Mouse (Mus musculus) embryonic facial prominence, embryonic 11.5 days (tissue): ENCODE measurements around the gene Draxin. TPM values are rescaled to one million over a fixed set of nuclear protein-coding genes. Genes with fewer than 3 reads are reported as not detected.
A peak's percentile ranks its signal among the peaks of the same experiment; 100 is the strongest.

Experiments
- ATAC-seq: fragments of 200-750 bp; cut with Nextera tagmentation; replicated peaks from 2 replicates; pipeline ENCODE4 v1.8.0; 2017; ENCODE audit warnings: low read depth; ENCODE audit not compliant: insufficient number of reproducible peaks, low FRiP score, low TSS enrichment
- DNase-seq: peaks from one replicate; pipeline ENCODE4 v3.0.0-alpha.2; 2015; ENCODE audit warnings: low spot score
- H3K27ac ChIP-seq: fragments of 300-500 bp; sonication (generic); replicated peaks from 2 replicates; pipeline ENCODE4 v1.5.1; 2014; ENCODE audit warnings: mild to moderate bottlenecking, low read depth, low read length, control low read depth
- H3K27me3 ChIP-seq: fragments of 300-500 bp; sonication (generic); 2 replicates; pipeline ENCODE4 v1.6.1; 2014; ENCODE audit warnings: mild to moderate bottlenecking, low read length, moderate library complexity, mixed read lengths; ENCODE audit not compliant: control insufficient read depth, insufficient read depth
- H3K36me3 ChIP-seq: fragments of 300-500 bp; sonication (generic); replicated peaks from 2 replicates; pipeline ENCODE4 v1.6.1; 2014; ENCODE audit warnings: low read depth, mild to moderate bottlenecking, low read length, moderate library complexity, mixed read lengths; ENCODE audit not compliant: control insufficient read depth, insufficient read depth
- H3K4me1 ChIP-seq: fragments of 300-500 bp; sonication (generic); 2 replicates; pipeline ENCODE4 v1.6.1; 2014; ENCODE audit warnings: low read length, mixed read lengths; ENCODE audit not compliant: control insufficient read depth, insufficient read depth
- H3K4me2 ChIP-seq: fragments of 300-500 bp; sonication (generic); 2 replicates; pipeline ENCODE4 v1.6.1; 2014; ENCODE audit warnings: low read depth, mild to moderate bottlenecking, control low read depth, low read length, moderate library complexity
- H3K4me3 ChIP-seq: fragments of 300-500 bp; sonication (generic); 2 replicates; pipeline ENCODE4 v1.5.1; 2014; ENCODE audit warnings: low read depth, low read length, control low read depth
- H3K9ac ChIP-seq: fragments of 300-500 bp; sonication (generic); replicated peaks from 2 replicates; pipeline ENCODE4 v1.6.1; 2014; ENCODE audit warnings: mild to moderate bottlenecking, control low read depth, low read length
- H3K9me3 ChIP-seq: fragments of 300-500 bp; sonication (generic); replicated peaks from 2 replicates; pipeline ENCODE4 v1.6.1; 2016; ENCODE audit warnings: mild to moderate bottlenecking, low read length, inconsistent platforms, mixed read lengths; ENCODE audit not compliant: control insufficient read depth
- WGBS: fragments of 180-500 bp; shearing (Covaris S2); extraction: QIAGEN DNeasy Blood & Tissue Kit; methylation state at CpG from one replicate; pipeline ENCODE4 v1.1.7; 2014; 5-methylcytosine and 5-hydroxymethylcytosine counted together
- polyA plus RNA-seq: library from polyadenylated mRNA; unstranded; fragments of >200 nt; fragmentation: Nextera tagmentation; extraction: Ambion mirVana; gene quantifications from 2 replicates; pipeline ENCODE4 v1.2.1, GENCODE M21; 2014

Draxin gene
- polyA plus RNA-seq, 1 experiment from 2014 or later: 1.2 TPM

GRCm38 (mm10) chr4:148091181-148091580 lies 39.3 kb downstream of the Draxin start:
- no peaks in the 10 kb centered on the region for H3K9me3 ChIP-seq
- H3K27ac ChIP-seq: no peak overlapping the region
- H3K4me1 ChIP-seq: peaks cover 3% of the 10 kb centered on the region; the same call in 1 of the 2 replicates
- H3K4me3 ChIP-seq: no peak overlapping the region
- no peak overlapping the region for H3K4me2 ChIP-seq
- H3K27me3 ChIP-seq: no peaks in the 10 kb centered on the region
- H3K36me3 ChIP-seq: no peaks in the 10 kb centered on the region
- DNase-seq (no peak), ATAC-seq (no peak)
- 83% methylated on average over 1 of the region's 1 CpGs for WGBS
- H3K9ac ChIP-seq: no peak overlapping the region

DNA sequence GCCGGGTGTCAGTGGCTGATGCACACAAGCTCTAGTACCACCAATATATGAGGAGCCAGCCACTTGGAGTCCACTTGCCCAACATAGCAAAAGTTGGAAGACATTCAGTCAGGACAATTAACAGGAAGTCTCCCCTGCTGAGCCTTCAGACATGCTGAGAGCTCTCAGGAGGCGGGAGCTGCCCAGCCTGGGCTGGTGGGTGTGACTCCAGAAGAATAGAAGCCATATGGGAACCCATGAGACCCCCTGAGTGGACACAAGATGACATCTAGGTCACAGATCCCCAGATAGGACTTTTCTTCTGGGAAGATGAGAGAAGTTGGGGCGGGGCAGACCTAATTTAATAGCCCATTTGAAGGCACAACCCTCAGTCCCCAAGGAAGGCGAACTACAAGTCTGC lies 41.3 kb downstream of the Draxin start:
- Histone ChIP-seq H3K4me3 (no peak overlapping the region), H3K4me1 (peaks cover 3% of the 10 kb centered on the region; the same call in 1 of the 2 replicates), H3K9me3 (no peaks in the 10 kb centered on the region), H3K27me3 (no peaks in the 10 kb centered on the region), H3K9ac (no peak overlapping the region), H3K27ac (no peak overlapping the region), H3K4me2 (no peak overlapping the region; the same call in 1 of the 2 replicates), H3K36me3 (no peaks in the 10 kb centered on the region)
- no peak for DNase-seq
- no peak for ATAC-seq
- WGBS: 53% methylated on average over 4 of the region's 4 CpGs

- Histone ChIP-seq H3K9me3 (no peaks in the 10 kb centered on the region), H3K4me3 (peak within 1 kb of the TSS; percentile 75), H3K9ac (peak within 1 kb of the TSS; percentile 79), H3K36me3 (no peaks in the 10 kb centered on the region), H3K4me1 (peaks cover 3% of the 10 kb centered on the region; the same call in 1 of the 2 replicates), H3K27ac (no peak within 1 kb of the TSS), H3K4me2 (peak within 1 kb of the TSS; percentile 93), H3K27me3 (no peaks in the 10 kb centered on the region)
- ATAC-seq (peak; percentile 90), DNase-seq (peak; percentile 95)
- 6% methylated on average over 34 of the region's 34 CpGs for WGBS
Measured at GRCm38 (mm10) chr4:148087907-148088527, 42.5 kb downstream of the Draxin start, which contains the start of gene Agtrap. Gene Agtrap (minus strand): TSS chr4:148088031.

- 5% methylated on average over 30 of the region's 30 CpGs for WGBS
- no peak for DNase-seq
- Histone ChIP-seq H3K9me3 (no peaks in the 10 kb centered on the region), H3K4me1 (peaks cover 3% of the 10 kb centered on the region; the same call in 1 of the 2 replicates), H3K27ac (no peak overlapping the region), H3K4me3 (peak overlapping the region; percentile 75), H3K9ac (peak overlapping the region; percentile 79), H3K4me2 (peak overlapping the region; percentile 93), H3K36me3 (no peaks in the 10 kb centered on the region), H3K27me3 (no peaks in the 10 kb centered on the region)
- ATAC-seq: peak; percentile 60
Measured at GRCm38 (mm10) chr4:148087091-148087906, 43.2 kb downstream of the Draxin start.

GRCm38 (mm10) chr4:148085907-148086305 lies 44.6 kb downstream of the Draxin start:
- H3K9ac ChIP-seq: no peak overlapping the region
- no peak for ATAC-seq
- no peak overlapping the region for H3K4me3 ChIP-seq
- 69% methylated on average over 3 of the region's 3 CpGs for WGBS
- no peak for DNase-seq
- H3K27me3 ChIP-seq: no peaks in the 10 kb centered on the region
- H3K27ac ChIP-seq: no peak overlapping the region
- H3K4me1 ChIP-seq: peaks cover 3% of the 10 kb centered on the region; the same call in 1 of the 2 replicates
- H3K9me3 ChIP-seq: no peaks in the 10 kb centered on the region
- no peaks in the 10 kb centered on the region for H3K36me3 ChIP-seq
- no peak overlapping the region for H3K4me2 ChIP-seq

DNA sequence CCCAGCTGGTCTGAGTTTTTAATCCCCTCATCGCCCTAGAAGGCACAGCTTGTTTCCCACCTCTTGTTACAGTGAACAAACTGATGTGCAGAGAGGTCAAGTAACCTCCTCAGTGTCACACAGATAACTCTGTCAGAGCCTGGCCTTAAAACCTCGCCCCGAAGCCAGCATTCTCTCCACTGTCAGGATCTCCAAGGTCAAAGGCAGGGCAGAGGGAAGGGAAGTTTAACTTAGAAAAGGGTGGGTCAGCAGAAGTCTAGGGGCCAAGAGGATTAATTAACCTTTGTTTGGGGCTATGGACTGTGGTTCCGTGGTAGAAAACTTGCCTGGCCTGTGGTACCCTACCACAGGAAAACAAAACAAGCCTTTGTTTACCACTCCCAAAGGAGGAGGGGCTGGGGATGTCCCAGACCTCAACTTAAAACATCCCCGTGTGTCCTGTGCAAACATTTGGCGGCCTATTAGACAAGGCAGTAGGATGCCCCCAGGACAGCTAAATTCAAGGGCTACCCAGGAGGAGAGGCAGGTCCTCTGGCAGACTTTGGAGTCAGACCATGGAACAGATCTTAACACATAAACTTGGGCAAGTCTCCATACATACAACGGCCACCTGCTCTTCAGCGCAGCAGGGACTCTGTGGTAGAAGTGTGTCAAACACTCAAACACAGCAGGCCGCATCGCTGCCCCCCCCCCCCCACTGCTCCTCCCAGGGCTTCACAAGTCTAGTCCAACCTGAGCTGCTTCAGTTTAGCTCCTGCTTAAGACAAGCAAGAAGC lies 45.2 kb downstream of the Draxin start:
- no peak for ATAC-seq
- no peaks in the 10 kb centered on the region for H3K9me3 ChIP-seq
- H3K4me1 ChIP-seq: peaks cover 3% of the 10 kb centered on the region; the same call in 1 of the 2 replicates

GRCm38 (mm10) chr4:148084261-148084714 lies 46.2 kb downstream of the Draxin start:
- Histone ChIP-seq H3K4me2 (no peak overlapping the region), H3K4me3 (no peak overlapping the region), H3K36me3 (no peaks in the 10 kb centered on the region), H3K9me3 (no peaks in the 10 kb centered on the region), H3K4me1 (peaks cover 3% of the 10 kb centered on the region; the same call in 1 of the 2 replicates), H3K27ac (no peak overlapping the region), H3K27me3 (no peaks in the 10 kb centered on the region), H3K9ac (no peak overlapping the region)
- WGBS: 4% methylated on average over 8 of the region's 8 CpGs
- no peak for ATAC-seq
- peak; percentile 37 for DNase-seq

More for the DNA sequence above, 45.2 kb downstream of the Draxin start:
- DNase-seq: no peak
- Histone ChIP-seq H3K27ac (no peak overlapping the region), H3K36me3 (no peaks in the 10 kb centered on the region), H3K27me3 (no peaks in the 10 kb centered on the region), H3K4me3 (no peak overlapping the region), H3K4me2 (no peak overlapping the region), H3K9ac (no peak overlapping the region)
- 29% methylated on average over 10 of the region's 10 CpGs for WGBS
